Mouse (Mus musculus): ENCODE measurements around the gene Nlgn1. TPM values are rescaled to one million over a fixed set of nuclear protein-coding genes. Genes with fewer than 3 reads are reported as not detected.

The Nlgn1 gene
- polyA plus RNA-seq, 1 experiment = 0.31 TPM

DNA sequence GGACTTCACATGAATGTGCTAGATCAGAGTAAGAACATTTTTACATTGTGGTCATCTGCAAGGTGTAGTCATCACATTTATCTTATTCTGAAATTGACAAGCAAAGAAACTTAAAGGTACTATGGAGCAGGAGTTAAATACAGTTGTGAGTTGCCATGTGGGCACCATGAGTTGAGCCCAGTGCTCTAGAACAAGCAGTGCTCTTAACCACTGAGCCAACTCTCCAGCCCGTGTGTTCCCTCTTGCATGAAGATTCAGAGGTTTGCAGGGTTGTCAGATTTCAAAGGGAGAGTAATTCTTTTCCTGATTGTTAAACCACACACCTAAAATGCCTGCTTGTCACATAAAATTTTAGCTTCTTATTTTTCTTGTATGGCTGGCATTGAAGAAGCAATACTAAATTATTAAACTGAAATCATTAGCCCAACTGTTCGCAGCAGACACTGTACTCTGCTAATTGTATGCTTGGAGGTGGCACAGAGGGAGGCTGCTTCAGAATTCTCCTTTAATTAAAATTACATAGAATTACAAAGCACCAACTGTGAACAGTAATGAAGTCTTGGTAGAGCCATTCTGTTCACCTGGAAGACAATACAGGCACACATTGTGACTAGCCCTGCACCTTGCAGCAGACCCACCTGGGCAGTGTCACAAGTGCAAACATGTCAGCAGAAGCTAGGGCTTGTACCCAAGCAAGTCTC is 417.7 kb downstream of the Nlgn1 start:
- H3K4me1 ChIP-seq (ENCODE audit: control insufficient read depth, insufficient read depth, low read length) = no peaks in the 10 kb centered on the region
- H3K9ac ChIP-seq (ENCODE audit: low read depth, poor library complexity, severe bottlenecking) = no peak overlapping the region
- H3K27ac ChIP-seq (ENCODE audit: insufficient read depth, low read length) = no peak overlapping the region
- no peaks in the 10 kb centered on the region for H3K9me3 ChIP-seq (replicated peaks; ENCODE audit: control insufficient read depth, insufficient read depth, low read length, poor library complexity, severe bottlenecking)
- TF ChIP-seq EP300 (IDR thresholded peaks at IDR 0.05; ENCODE audit: insufficient read depth, low read depth, low read length) = no peak
- TF ChIP-seq POLR2A (IDR thresholded peaks at IDR 0.05; ENCODE audit: insufficient read depth, low read length) = no peak
- no peak for TF ChIP-seq CTCF (IDR thresholded peaks at IDR 0.05; ENCODE audit: low read depth, low read length)
- no peaks in the 10 kb centered on the region for H3K27me3 ChIP-seq (ENCODE audit: control insufficient read depth, insufficient read depth, low read length, poor library complexity, severe bottlenecking)
- H3K4me3 ChIP-seq (ENCODE audit: low read depth, low read length) = no peak overlapping the region
- no peaks in the 10 kb centered on the region for H3K36me3 ChIP-seq (ENCODE audit: control insufficient read depth, insufficient read depth, low read length, poor library complexity, severe bottlenecking)

DNA sequence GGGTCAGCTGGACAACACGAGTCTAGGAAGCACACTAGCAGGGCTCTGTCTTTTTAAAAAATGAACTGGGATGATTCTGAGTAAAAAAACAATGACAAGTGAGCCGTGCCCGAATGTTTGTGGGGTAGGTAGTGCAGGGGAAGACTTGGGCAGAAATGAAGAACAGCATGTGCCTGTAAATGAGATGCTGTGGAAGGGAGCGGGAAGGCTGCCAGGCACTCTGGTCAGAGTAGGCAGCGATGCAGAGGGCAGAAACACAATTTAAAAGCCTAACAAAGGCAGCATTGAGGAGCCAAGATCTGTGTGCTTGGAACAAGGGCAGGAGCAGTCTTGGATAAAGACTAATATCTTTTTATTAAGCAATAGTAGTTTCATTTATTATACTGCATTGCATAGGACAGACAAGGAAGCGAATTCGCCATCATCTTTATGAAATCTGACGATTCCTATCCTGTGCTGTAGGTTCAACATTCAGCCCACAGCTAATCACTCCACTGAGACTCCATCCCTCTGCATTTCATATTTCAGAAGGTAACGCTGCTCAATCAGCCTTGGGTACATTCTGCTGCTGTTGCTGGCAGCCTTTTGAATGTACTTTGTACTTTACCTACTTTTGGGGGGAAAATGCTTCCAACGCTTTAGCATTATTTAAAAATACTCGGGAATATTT is 429.0 kb downstream of the Nlgn1 start:
- Histone ChIP-seq H3K4me3 (ENCODE audit: low read depth, low read length) (no peak overlapping the region), H3K9me3 (replicated peaks; ENCODE audit: control insufficient read depth, insufficient read depth, low read length, poor library complexity, severe bottlenecking) (no peaks in the 10 kb centered on the region), H3K4me1 (ENCODE audit: control insufficient read depth, insufficient read depth, low read length) (no peaks in the 10 kb centered on the region), H3K9ac (ENCODE audit: low read depth, poor library complexity, severe bottlenecking) (no peak overlapping the region), H3K36me3 (ENCODE audit: control insufficient read depth, insufficient read depth, low read length, poor library complexity, severe bottlenecking) (no peaks in the 10 kb centered on the region), H3K27ac (ENCODE audit: insufficient read depth, low read length) (no peak overlapping the region), H3K27me3 (ENCODE audit: control insufficient read depth, insufficient read depth, low read length, poor library complexity, severe bottlenecking) (no peaks in the 10 kb centered on the region)
- TF ChIP-seq POLR2A (IDR thresholded peaks at IDR 0.05; ENCODE audit: insufficient read depth, low read length) = no peak
- no peak for TF ChIP-seq EP300 (IDR thresholded peaks at IDR 0.05; ENCODE audit: insufficient read depth, low read depth, low read length)
- TF ChIP-seq CTCF (IDR thresholded peaks at IDR 0.05; ENCODE audit: low read depth, low read length) = no peak

DNA sequence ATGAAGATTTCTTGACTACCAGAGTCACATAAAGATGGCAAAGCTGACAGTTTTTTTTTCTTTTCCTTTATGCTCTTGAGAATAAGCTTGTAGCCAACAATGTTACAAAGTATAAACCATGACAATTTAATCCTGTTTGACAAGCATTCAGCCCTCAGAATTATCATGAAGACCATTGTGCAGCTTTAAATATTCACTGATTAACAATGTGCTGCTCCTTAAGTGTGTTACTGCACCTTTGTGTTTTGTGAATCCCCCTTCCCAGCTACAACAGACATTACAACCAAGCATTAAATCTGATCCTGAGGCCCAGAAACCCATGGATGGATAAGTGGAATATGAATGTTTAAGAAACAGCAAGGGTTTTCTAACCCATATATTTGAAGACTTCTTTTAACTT is 434.8 kb downstream of the Nlgn1 start:
- H3K27me3 ChIP-seq (ENCODE audit: control insufficient read depth, insufficient read depth, low read length, poor library complexity, severe bottlenecking) = no peaks in the 10 kb centered on the region
- no peaks in the 10 kb centered on the region for H3K36me3 ChIP-seq (ENCODE audit: control insufficient read depth, insufficient read depth, low read length, poor library complexity, severe bottlenecking)
- H3K27ac ChIP-seq (ENCODE audit: insufficient read depth, low read length) = no peak overlapping the region
- no peak overlapping the region for H3K9ac ChIP-seq (ENCODE audit: low read depth, poor library complexity, severe bottlenecking)
- H3K9me3 ChIP-seq (replicated peaks; ENCODE audit: control insufficient read depth, insufficient read depth, low read length, poor library complexity, severe bottlenecking) = no peaks in the 10 kb centered on the region
- H3K4me3 ChIP-seq (ENCODE audit: low read depth, low read length) = no peak overlapping the region
- H3K4me1 ChIP-seq (ENCODE audit: control insufficient read depth, insufficient read depth, low read length) = no peaks in the 10 kb centered on the region
- TF ChIP-seq EP300 (IDR thresholded peaks at IDR 0.05; ENCODE audit: insufficient read depth, low read depth, low read length) (no peak), POLR2A (IDR thresholded peaks at IDR 0.05; ENCODE audit: insufficient read depth, low read length) (no peak), CTCF (IDR thresholded peaks at IDR 0.05; ENCODE audit: low read depth, low read length) (no peak)

DNA sequence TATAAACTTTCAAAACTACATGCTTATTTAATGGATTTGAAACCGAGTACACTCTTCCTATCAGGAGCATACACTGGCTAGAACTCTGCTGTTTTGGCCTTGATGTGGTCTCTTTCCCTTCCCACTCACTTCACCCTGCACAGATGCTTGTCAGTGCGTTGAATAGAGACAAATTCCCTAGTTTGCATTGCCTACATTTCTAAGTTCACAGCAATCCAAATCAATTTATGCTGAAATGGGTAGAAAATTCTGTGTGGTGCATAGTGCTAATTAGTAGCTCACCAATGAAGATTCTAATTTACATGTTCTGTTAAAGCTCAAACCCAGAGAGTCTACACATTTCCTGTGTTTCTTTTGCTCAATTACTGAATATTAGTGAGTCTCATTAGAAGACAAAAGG is 447.5 kb downstream of the Nlgn1 start:
- H3K4me3 ChIP-seq (ENCODE audit: low read depth, low read length) = no peak overlapping the region
- no peaks in the 10 kb centered on the region for H3K27me3 ChIP-seq (ENCODE audit: control insufficient read depth, insufficient read depth, low read length, poor library complexity, severe bottlenecking)
- H3K9ac ChIP-seq (ENCODE audit: low read depth, poor library complexity, severe bottlenecking) = no peak overlapping the region
- no peaks in the 10 kb centered on the region for H3K9me3 ChIP-seq (replicated peaks; ENCODE audit: control insufficient read depth, insufficient read depth, low read length, poor library complexity, severe bottlenecking)
- H3K4me1 ChIP-seq (ENCODE audit: control insufficient read depth, insufficient read depth, low read length) = no peaks in the 10 kb centered on the region
- no peak overlapping the region for H3K27ac ChIP-seq (ENCODE audit: insufficient read depth, low read length)
- no peak for TF ChIP-seq CTCF (IDR thresholded peaks at IDR 0.05; ENCODE audit: low read depth, low read length)
- TF ChIP-seq EP300 (IDR thresholded peaks at IDR 0.05; ENCODE audit: insufficient read depth, low read depth, low read length) = no peak
- no peak for TF ChIP-seq POLR2A (IDR thresholded peaks at IDR 0.05; ENCODE audit: insufficient read depth, low read length)
- no peaks in the 10 kb centered on the region for H3K36me3 ChIP-seq (ENCODE audit: control insufficient read depth, insufficient read depth, low read length, poor library complexity, severe bottlenecking)

DNA sequence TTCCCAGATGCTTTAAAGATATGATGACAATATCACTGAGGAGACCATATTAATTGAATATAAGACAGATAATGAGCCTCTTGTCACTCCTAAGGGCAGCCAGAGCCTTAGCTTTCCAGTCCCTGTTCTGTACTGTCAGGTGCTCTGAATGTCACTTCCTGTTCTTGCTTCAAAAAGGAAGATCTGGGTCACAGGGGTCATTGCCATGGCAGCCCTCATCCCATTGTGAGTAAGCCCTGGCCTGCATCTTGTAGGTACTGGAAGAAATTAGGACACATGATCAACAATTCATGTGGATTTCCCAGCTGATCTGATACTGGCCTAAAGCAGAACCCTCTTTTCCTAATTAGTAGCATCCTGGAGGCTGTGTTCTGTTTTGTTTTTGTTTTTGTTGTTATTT is 463.1 kb downstream of the Nlgn1 start:
- Histone ChIP-seq H3K9ac (ENCODE audit: low read depth, poor library complexity, severe bottlenecking) (no peak overlapping the region), H3K4me1 (ENCODE audit: control insufficient read depth, insufficient read depth, low read length) (no peaks in the 10 kb centered on the region)

DNA sequence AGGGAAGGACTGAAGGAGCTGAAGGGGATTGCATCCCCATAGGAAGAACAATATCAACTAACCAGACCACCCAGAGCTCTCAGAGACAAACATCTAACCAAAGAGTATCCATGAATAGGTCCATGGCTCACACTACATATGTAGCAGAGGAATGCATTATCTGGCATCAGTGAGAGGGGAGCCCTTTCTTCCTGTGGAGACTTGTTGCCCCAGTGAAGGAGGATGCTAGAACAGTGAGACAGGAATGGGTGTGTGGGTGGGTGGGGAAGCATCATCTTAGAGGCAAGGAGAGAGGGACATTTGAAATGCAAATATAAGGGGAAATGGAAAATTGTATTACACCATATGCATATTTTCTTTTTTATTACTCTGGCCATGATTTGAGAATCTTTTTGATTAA is 473.9 kb downstream of the Nlgn1 start:
- H3K36me3 ChIP-seq (ENCODE audit: control insufficient read depth, insufficient read depth, low read length, poor library complexity, severe bottlenecking) = no peaks in the 10 kb centered on the region
- H3K4me1 ChIP-seq (ENCODE audit: control insufficient read depth, insufficient read depth, low read length) = no peaks in the 10 kb centered on the region
- no peak overlapping the region for H3K4me3 ChIP-seq (ENCODE audit: low read depth, low read length)
- TF ChIP-seq POLR2A (IDR thresholded peaks at IDR 0.05; ENCODE audit: insufficient read depth, low read length) (no peak), EP300 (IDR thresholded peaks at IDR 0.05; ENCODE audit: insufficient read depth, low read depth, low read length) (no peak), CTCF (IDR thresholded peaks at IDR 0.05; ENCODE audit: low read depth, low read length) (no peak)
- no peak overlapping the region for H3K27ac ChIP-seq (ENCODE audit: insufficient read depth, low read length)
- H3K27me3 ChIP-seq (ENCODE audit: control insufficient read depth, insufficient read depth, low read length, poor library complexity, severe bottlenecking) = no peaks in the 10 kb centered on the region
- H3K9ac ChIP-seq (ENCODE audit: low read depth, poor library complexity, severe bottlenecking) = no peak overlapping the region
- H3K9me3 ChIP-seq (replicated peaks; ENCODE audit: control insufficient read depth, insufficient read depth, low read length, poor library complexity, severe bottlenecking) = no peaks in the 10 kb centered on the region

More for the DNA sequence above, 463.1 kb downstream of the Nlgn1 start:
- H3K4me3 ChIP-seq (ENCODE audit: low read depth, low read length) = no peak overlapping the region
- H3K36me3 ChIP-seq (ENCODE audit: control insufficient read depth, insufficient read depth, low read length, poor library complexity, severe bottlenecking) = no peaks in the 10 kb centered on the region
- H3K27ac ChIP-seq (ENCODE audit: insufficient read depth, low read length) = no peak overlapping the region
- no peak for TF ChIP-seq EP300 (IDR thresholded peaks at IDR 0.05; ENCODE audit: insufficient read depth, low read depth, low read length)
- TF ChIP-seq POLR2A (IDR thresholded peaks at IDR 0.05; ENCODE audit: insufficient read depth, low read length) = no peak
- no peak for TF ChIP-seq CTCF (IDR thresholded peaks at IDR 0.05; ENCODE audit: low read depth, low read length)
- H3K9me3 ChIP-seq (replicated peaks; ENCODE audit: control insufficient read depth, insufficient read depth, low read length, poor library complexity, severe bottlenecking) = no peaks in the 10 kb centered on the region
- no peaks in the 10 kb centered on the region for H3K27me3 ChIP-seq (ENCODE audit: control insufficient read depth, insufficient read depth, low read length, poor library complexity, severe bottlenecking)

Data from ES-Bruce4 (cell line).